Mouse (Mus musculus) bone marrow macrophage, adult 2 months (primary cell): ENCODE measurements around the gene Stac3.

Source experiments
- CTCF ChIP-seq: IDR thresholded peaks from 2 replicates; pipeline ENCODE4 v1.5.1; 2012; ENCODE audit warnings: low read depth, mild to moderate bottlenecking, low read length, moderate library complexity
- POLR2A ChIP-seq: IDR thresholded peaks from 2 replicates; pipeline ENCODE4 v1.6.1; 2012; ENCODE audit warnings: mild to moderate bottlenecking, low read depth, low read length, borderline replicate concordance

DNA sequence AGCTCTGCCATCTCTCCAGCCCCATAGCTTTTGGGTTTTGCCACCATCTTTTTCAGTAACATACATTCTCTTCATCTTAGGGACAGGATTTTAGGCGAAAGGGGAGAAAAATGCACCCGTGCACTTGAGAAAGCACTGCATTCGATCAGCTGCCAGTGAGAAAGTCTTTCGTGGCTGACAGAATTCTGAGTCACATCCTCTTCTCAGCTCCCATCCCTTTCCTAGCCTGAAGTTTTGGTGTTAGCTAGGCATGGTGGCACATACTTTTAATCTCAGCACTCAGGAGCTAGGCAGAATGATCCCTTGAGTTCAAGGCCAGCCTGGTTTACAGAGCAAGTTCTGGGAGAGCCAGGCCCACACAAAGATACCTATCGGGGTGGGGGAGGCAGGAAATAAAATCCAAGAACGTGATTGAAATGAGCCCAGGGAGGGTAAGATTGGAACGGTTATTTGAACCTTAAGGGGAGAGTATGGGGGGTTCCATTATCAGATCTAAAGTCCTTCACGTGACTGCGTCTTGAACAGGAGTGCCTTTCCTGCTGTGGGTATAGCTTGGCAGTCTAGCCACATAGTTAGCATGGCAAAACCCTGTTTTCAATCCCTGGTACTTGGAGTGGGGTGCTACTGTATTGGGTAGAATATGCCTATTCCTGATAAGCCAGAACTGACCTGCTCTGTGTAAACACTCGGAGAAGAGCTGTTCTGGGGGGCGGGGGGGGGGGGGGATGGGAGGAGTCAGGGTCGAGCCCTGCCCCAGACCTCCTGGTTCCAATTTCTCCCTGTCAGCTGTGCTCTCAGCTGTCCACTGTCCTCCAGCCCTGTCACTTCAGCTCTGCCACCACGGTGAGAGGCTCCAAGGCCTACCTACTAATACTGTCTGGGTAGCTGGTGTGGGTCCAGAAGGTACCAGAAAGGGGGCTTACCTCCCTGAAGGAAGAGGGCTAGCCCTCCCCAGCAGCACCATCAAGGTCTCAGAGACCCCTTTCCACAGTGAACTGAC is at the start of gene Stac3:
- TF ChIP-seq CTCF (no peak), POLR2A (no peak)
